Mouse (Mus musculus) MEL (cell line): ENCODE measurements around the gene Sumf1. TPM values are rescaled to one million over a fixed set of nuclear protein-coding genes. Genes with fewer than 3 reads are reported as not detected.

Source experiments
- DNase-seq: peaks from one replicate; pipeline ENCODE4 v3.0.0; 2011; ENCODE audit warnings: low read depth, low spot score
- H3K27ac ChIP-seq: 2 replicates; pipeline ENCODE4 v1.5.1; 2012; ENCODE audit warnings: low read depth, mild to moderate bottlenecking, control low read depth, low read length, moderate library complexity; ENCODE audit not compliant: control insufficient read depth
- H3K27me3 ChIP-seq, 2 experiments: fragments of 150-350 bp in 1 of 2; sonication (generic) in 1 of 2; 2 replicates each; pipeline ENCODE4 v1.6.1; 2012; ENCODE audit warnings: low read length in 2 of 2, mild to moderate bottlenecking in 2 of 2, improper control_type of control experiment in 1 of 2, moderate library complexity in 1 of 2; ENCODE audit not compliant: insufficient read depth in 2 of 2, control insufficient read depth in 1 of 2
- H3K36me3 ChIP-seq, 2 experiments: 2 replicates each; pipeline ENCODE4 v1.6.1; 2012 to 2014; ENCODE audit warnings: low read length in 2 of 2, improper control_type of control experiment in 1 of 2, inconsistent platforms in 1 of 2, mild to moderate bottlenecking in 1 of 2; ENCODE audit not compliant: insufficient read depth in 2 of 2, control insufficient read depth in 1 of 2
- H3K4me1 ChIP-seq, 2 experiments: fragments of 150-350 bp in 1 of 2; sonication (generic) in 1 of 2; 2 replicates each; pipeline ENCODE4 v1.6.1; 2012; ENCODE audit warnings: low read length in 2 of 2, improper control_type of control experiment in 1 of 2, mild to moderate bottlenecking in 1 of 2; ENCODE audit not compliant: insufficient read depth in 2 of 2, control insufficient read depth in 1 of 2
- H3K4me3 ChIP-seq, 2 experiments: fragments of 150-350 bp in 1 of 2; sonication (generic) in 1 of 2; 2 replicates each; pipeline ENCODE4 v1.5.1; 2012; ENCODE audit warnings: low read depth in 2 of 2, low read length in 2 of 2, mild to moderate bottlenecking in 2 of 2, moderate library complexity in 2 of 2, control low read depth in 1 of 2, improper control_type of control experiment in 1 of 2; ENCODE audit not compliant: control insufficient read depth in 1 of 2, insufficient read depth in 1 of 2
- H3K79me2 ChIP-seq: 2 replicates; pipeline ENCODE4 v1.6.1; 2012; ENCODE audit warnings: mild to moderate bottlenecking, low read length, moderate library complexity; ENCODE audit not compliant: control insufficient read depth, poor library complexity, insufficient read depth
- H3K9ac ChIP-seq: 2 replicates; pipeline ENCODE4 v1.6.1; 2012; ENCODE audit warnings: low read depth, mild to moderate bottlenecking, control low read depth, low read length, moderate library complexity; ENCODE audit not compliant: control insufficient read depth, poor library complexity, severe bottlenecking
- H3K9me3 ChIP-seq: fragments of 150-350 bp; sonication (generic); replicated peaks from 2 replicates; pipeline ENCODE4 v1.6.1; 2012; ENCODE audit warnings: mild to moderate bottlenecking, low read length, improper control_type of control experiment, moderate library complexity; ENCODE audit not compliant: insufficient read depth
- BHLHE40 ChIP-seq: IDR thresholded peaks from 2 replicates; pipeline ENCODE4 v1.6.1; 2012; ENCODE audit warnings: low read depth, mild to moderate bottlenecking, inconsistent platforms, low read length, improper control_type of control experiment, borderline replicate concordance
- CTCF ChIP-seq, 3 experiments: IDR thresholded peaks in 2 of 3; conservative IDR thresholded peaks in 1 of 3; 2 replicates each; pipeline ENCODE4 v1.5.1; 2011 to 2012; ENCODE audit warnings: low read length in 3 of 3, low read depth in 2 of 3, mild to moderate bottlenecking in 2 of 3, improper control_type of control experiment in 1 of 3, inconsistent platforms in 1 of 3, mixed read lengths in 1 of 3, moderate library complexity in 1 of 3; ENCODE audit not compliant: control insufficient read depth in 1 of 3, insufficient read depth in 1 of 3, poor library complexity in 1 of 3, severe bottlenecking in 1 of 3
- EP300 ChIP-seq, 2 experiments: IDR thresholded peaks; 2 replicates each; pipeline ENCODE4 v1.6.1; 2011; ENCODE audit warnings: improper control_type of control experiment in 2 of 2, low read length in 2 of 2, low read depth in 1 of 2, mild to moderate bottlenecking in 1 of 2
- ETS1 ChIP-seq: IDR thresholded peaks from 2 replicates; pipeline ENCODE4 v1.6.1; 2012; ENCODE audit warnings: low read depth, mild to moderate bottlenecking, inconsistent platforms, low read length, improper control_type of control experiment, moderate library complexity
- GABPA ChIP-seq: IDR thresholded peaks from 2 replicates; pipeline ENCODE4 v1.6.1; 2012; ENCODE audit warnings: low read depth, mild to moderate bottlenecking, inconsistent platforms, low read length, improper control_type of control experiment, moderate library complexity
- GATA1 ChIP-seq: IDR thresholded peaks from 2 replicates; pipeline ENCODE4 v1.6.1; 2011; ENCODE audit warnings: low read depth, low read length, improper control_type of control experiment
- JUND ChIP-seq: IDR thresholded peaks from 2 replicates; pipeline ENCODE4 v1.6.1; 2011; ENCODE audit warnings: low read depth, mild to moderate bottlenecking, improper control_type of control experiment, low read length
- MAX ChIP-seq: IDR thresholded peaks from 2 replicates; pipeline ENCODE4 v1.6.1; 2011; ENCODE audit warnings: low read length, improper control_type of control experiment
- MEF2A ChIP-seq: IDR thresholded peaks from 2 replicates; pipeline ENCODE4 v1.6.1; 2014; ENCODE audit warnings: low read depth, mild to moderate bottlenecking, inconsistent platforms, low read length, improper control_type of control experiment; ENCODE audit not compliant: poor library complexity, insufficient replicate concordance, severe bottlenecking; ENCODE audit errors: extremely low read depth
- MXI1 ChIP-seq: IDR thresholded peaks from 2 replicates; pipeline ENCODE4 v1.6.1; 2011; ENCODE audit warnings: mild to moderate bottlenecking, low read depth, low read length, improper control_type of control experiment
- MYC ChIP-seq: IDR thresholded peaks from 2 replicates; pipeline ENCODE4 v1.6.1; 2011; ENCODE audit warnings: low read depth, mild to moderate bottlenecking, low read length, improper control_type of control experiment, moderate library complexity
- POLR2AphosphoS5 ChIP-seq: IDR thresholded peaks from 2 replicates; pipeline ENCODE4 v1.6.1; 2012; ENCODE audit warnings: low read depth, borderline replicate concordance, mild to moderate bottlenecking, inconsistent platforms, low read length, moderate library complexity, mixed read lengths
- RCOR1 ChIP-seq: IDR thresholded peaks from 2 replicates; pipeline ENCODE4 v1.6.1; 2012; ENCODE audit warnings: low read depth, mild to moderate bottlenecking, inconsistent platforms, low read length, improper control_type of control experiment
- SIN3A ChIP-seq: IDR thresholded peaks from 2 replicates; pipeline ENCODE4 v1.6.1; 2012; ENCODE audit warnings: low read length, improper control_type of control experiment, inconsistent platforms
- TAL1 ChIP-seq: IDR thresholded peaks from 2 replicates; pipeline ENCODE4 v1.6.1; 2012; ENCODE audit warnings: mild to moderate bottlenecking, inconsistent platforms, low read length, moderate library complexity, mixed read lengths
- USF2 ChIP-seq, 2 experiments: IDR thresholded peaks; 2 replicates each; pipeline ENCODE4 v1.6.1; 2011 to 2012; ENCODE audit warnings: improper control_type of control experiment in 2 of 2, low read length in 2 of 2, borderline replicate concordance in 1 of 2, inconsistent platforms in 1 of 2, low read depth in 1 of 2, mild to moderate bottlenecking in 1 of 2; ENCODE audit not compliant: insufficient read depth in 1 of 2
- ZMIZ1 ChIP-seq: IDR thresholded peaks from 2 replicates; pipeline ENCODE4 v1.6.1; 2012; ENCODE audit warnings: low read depth, mild to moderate bottlenecking, inconsistent platforms, low read length, improper control_type of control experiment, moderate library complexity
- polyA plus RNA-seq, 2 experiments: library from polyadenylated mRNA; stranded (reverse) in 1 of 2; unstranded in 1 of 2; fragments of >175 nt in 1 of 2; fragments of >200 nt in 1 of 2; gene quantifications; 2 replicates each; pipeline versions ENCODE4 v1.2.1 to v1.2.4; 2012; ENCODE audit warnings: low replicate concordance in 2 of 2, low read depth in 1 of 2; ENCODE audit not compliant: insufficient read length in 2 of 2, insufficient read depth in 1 of 2, missing spikeins in 1 of 2
- total RNA-seq: library from RNA; depleted of rRNA; stranded (reverse); fragments of 300-350 nt; gene quantifications from 2 replicates; pipeline ENCODE4 v1.2.3, GENCODE M21; 2012

Gene Sumf1
- total and polyA plus RNA-seq, 3 experiments, result 9.4 to 11.2 TPM; not detected in 1

GRCm38 (mm10) chr6:108095445-108095844 is 89.9 kb downstream of the Sumf1 start:
- DNase-seq, result no peak
- Histone ChIP-seq H3K79me2 (no peaks in the 10 kb centered on the region), H3K27me3 (no peaks in the 10 kb centered on the region; a peak in 1 of 4 replicates)
- TF ChIP-seq BHLHE40 (no peak), EP300 (IDR thresholded peaks at IDR 0.05; ENCODE audit: low read depth in 1 of 2, low read length in 2 of 2) (no peak), ZMIZ1 (no peak), JUND (no peak), ETS1 (no peak)
- TF ChIP-seq, all 39 proteins: peak for 0
- Histone ChIP-seq H3K9me3 (no peaks in the 10 kb centered on the region), H3K36me3 (peaks cover 0 to 3% of the 10 kb centered on the region in 2 experiments; a peak in 1 of 4 replicates), H3K4me3 (no peak overlapping the region), H3K4me1 (peaks cover 0 to 3% of the 10 kb centered on the region in 2 experiments; a peak in 1 of 4 replicates), H3K27ac (no peak overlapping the region), H3K9ac (no peak overlapping the region)

GRCm38 (mm10) chr6:108093449-108093848 is 91.9 kb downstream of the Sumf1 start:
- TF ChIP-seq TAL1 (no peak), MYC (no peak), MXI1 (no peak), USF2 (IDR thresholded peaks at IDR 0.05; ENCODE audit: borderline replicate concordance in 1 of 2, insufficient read depth in 1 of 2, low read depth in 1 of 2, low read length in 2 of 2) (no peak), GABPA (no peak), MAX (no peak), GATA1 (no peak), MEF2A (no peak), CTCF (IDR thresholded peaks at IDR 0.05 in 2 of 3, conservative IDR thresholded peaks at IDR 0.05 in 1 of 3; ENCODE audit: control insufficient read depth in 1 of 3, insufficient read depth in 1 of 3, low read depth in 2 of 3, low read length in 3 of 3, poor library complexity in 1 of 3, severe bottlenecking in 1 of 3) (no peak), POLR2AphosphoS5 (no peak), SIN3A (no peak), RCOR1 (no peak), JUND (no peak)
- H3K9ac ChIP-seq, result no peak overlapping the region
- H3K4me1 ChIP-seq, result peaks cover 0 to 3% of the 10 kb centered on the region in 2 experiments; a peak in 1 of 4 replicates
- no peaks in the 10 kb centered on the region for H3K79me2 ChIP-seq
- H3K4me3 ChIP-seq, result no peak overlapping the region
- DNase-seq, result no peak
- no peaks in the 10 kb centered on the region; a peak in 1 of 4 replicates for H3K27me3 ChIP-seq
- H3K27ac ChIP-seq, result no peak overlapping the region
- no peaks in the 10 kb centered on the region for H3K9me3 ChIP-seq
- peaks cover 0 to 6% of the 10 kb centered on the region in 2 experiments; a peak in 1 of 4 replicates for H3K36me3 ChIP-seq
